Mouse (Mus musculus) MEL-GATA-1-ER (cell line): ENCODE results near the gene Serpinb7.
A peak's percentile ranks its signal among the peaks of the same experiment; 100 is the strongest.

Experiments
- DNase-seq: peaks from one replicate; pipeline ENCODE4 v3.0.0-alpha.2; 2012; ENCODE audit warnings: low read depth; ENCODE audit errors: extremely low read depth

Gene Serpinb7

GRCm38 (mm10) chr1:107481452-107481851, 82.0 kb downstream of the Serpinb7 start:
- peak; percentile 84 for DNase-seq

- no peak for DNase-seq
These were observed 90.1 kb downstream of the Serpinb7 start for GRCm38 (mm10) chr1:107489577-107489976.

- no peak for DNase-seq
These were observed 97.3 kb downstream of the Serpinb7 start for GRCm38 (mm10) chr1:107496789-107497188.

GRCm38 (mm10) chr1:107502025-107502424, 102.6 kb downstream of the Serpinb7 start:
- no peak for DNase-seq
